Mouse (Mus musculus) ES-E14 (cell line): Measurements from ENCODE around the gene Elmod1. TPM values are rescaled to one million over a fixed set of nuclear protein-coding genes. Genes with fewer than 3 reads are reported as not detected.

Source experiments
- DNase-seq: peaks from one replicate; pipeline ENCODE4 v3.0.0-alpha.2; 2013; ENCODE audit warnings: low read depth, low spot score
- H3K27ac ChIP-seq: 2 replicates; pipeline ENCODE4 v1.5.1; 2012; ENCODE audit warnings: low read depth, mild to moderate bottlenecking, low read length, moderate library complexity, mixed read lengths; ENCODE audit not compliant: poor library complexity, insufficient read depth, severe bottlenecking
- H3K36me3 ChIP-seq: 2 replicates; pipeline ENCODE4 v1.6.1; 2012; ENCODE audit warnings: mild to moderate bottlenecking, low read length, moderate library complexity, mixed read lengths; ENCODE audit not compliant: control insufficient read depth, poor library complexity, insufficient read depth, severe bottlenecking
- H3K4me1 ChIP-seq, 2 experiments: fragments of 150-350 bp in 1 of 2; sonication (generic) in 1 of 2; 2 replicates each; pipeline ENCODE4 v1.6.1; 2012; ENCODE audit warnings: low read length in 2 of 2, mild to moderate bottlenecking in 1 of 2, mixed read lengths in 1 of 2; ENCODE audit not compliant: control insufficient read depth in 2 of 2, insufficient read depth in 2 of 2, poor library complexity in 1 of 2
- H3K4me3 ChIP-seq, 2 experiments: fragments of 150-350 bp in 1 of 2; sonication (generic) in 1 of 2; 2 replicates each; pipeline ENCODE4 v1.5.1; 2012; ENCODE audit warnings: low read length in 2 of 2, low read depth in 1 of 2, mild to moderate bottlenecking in 1 of 2, mixed read lengths in 1 of 2; ENCODE audit not compliant: insufficient read depth in 1 of 2, poor library complexity in 1 of 2, severe bottlenecking in 1 of 2
- H3K9ac ChIP-seq: 2 replicates; pipeline ENCODE4 v1.6.1; 2012; ENCODE audit warnings: low read depth, mild to moderate bottlenecking, low read length, mixed read lengths; ENCODE audit not compliant: poor library complexity, insufficient read depth, severe bottlenecking
- H3K9me3 ChIP-seq: fragments of 150-350 bp; sonication (generic); 2 replicates; pipeline ENCODE4 v1.6.1; 2012; ENCODE audit warnings: low read depth, mild to moderate bottlenecking, low read length; ENCODE audit not compliant: control insufficient read depth, insufficient read depth
- CHD2 ChIP-seq: IDR thresholded peaks from 2 replicates; pipeline ENCODE4 v1.6.1; 2014; ENCODE audit warnings: mild to moderate bottlenecking, low read depth, low read length, inconsistent platforms
- HCFC1 ChIP-seq: IDR thresholded peaks from 2 replicates; pipeline ENCODE4 v1.6.1; 2012; ENCODE audit warnings: low read length, inconsistent platforms, borderline replicate concordance; ENCODE audit not compliant: insufficient read depth
- MAFK ChIP-seq: IDR thresholded peaks from 2 replicates; pipeline ENCODE4 v1.6.1; 2014; ENCODE audit warnings: mild to moderate bottlenecking, low read depth, low read length, inconsistent platforms; ENCODE audit not compliant: insufficient read depth
- ZC3H11A ChIP-seq: IDR thresholded peaks from 2 replicates; pipeline ENCODE4 v1.6.1; 2012; ENCODE audit warnings: low read depth, mild to moderate bottlenecking, inconsistent platforms, low read length, borderline replicate concordance
- ZNF384 ChIP-seq: IDR thresholded peaks from 2 replicates; pipeline ENCODE4 v1.6.1; 2012; ENCODE audit warnings: low read depth, low read length, inconsistent platforms
- in situ Hi-C, 2 experiments: fragments of 600-800 bp; cut with MboI; formaldehyde crosslinking; loops; one replicate each; pipeline ENCODE4 v1.15.1; 2025; ENCODE audit warnings: low sequenced_read_pairs in 2 of 2, inconsistent platforms in 1 of 2; ENCODE audit not compliant: unreplicated experiment in 2 of 2
- total RNA-seq: library from RNA; depleted of rRNA; stranded (reverse); fragments of 300-350 nt; gene quantifications from 2 replicates; pipeline ENCODE4 v1.2.3, GENCODE M21; 2012

The Elmod1 gene
- total RNA-seq, 1 experiment: 0.27 TPM

- Histone ChIP-seq H3K9ac (no peak overlapping the region), H3K4me1 (no peaks in the 10 kb centered on the region), H3K36me3 (no peaks in the 10 kb centered on the region), H3K4me3 (no peak overlapping the region), H3K27ac (no peak overlapping the region), H3K9me3 (no peaks in the 10 kb centered on the region)
- TF ChIP-seq HCFC1 (no peak), ZC3H11A (0 out of 2 replicates have a peak, but pooled peaks have one; percentile 14), MAFK (no peak)
- in situ Hi-C loops: no loop called here
- peak; percentile 16 for DNase-seq
Measured at GRCm38 (mm10) chr9:53947463-53947862, 27.6 kb downstream of the Elmod1 start.

- Histone ChIP-seq H3K9ac (no peak overlapping the region), H3K27ac (no peak overlapping the region), H3K4me3 (no peak overlapping the region), H3K9me3 (no peaks in the 10 kb centered on the region), H3K4me1 (no peaks in the 10 kb centered on the region), H3K36me3 (no peaks in the 10 kb centered on the region)
- in situ Hi-C loops: no loop called here
- TF ChIP-seq MAFK (no peak), HCFC1 (no peak), ZC3H11A (no peak)
- no peak for DNase-seq
Measured at GRCm38 (mm10) chr9:53938555-53938954, 36.5 kb downstream of the Elmod1 start.

GRCm38 (mm10) chr9:53934179-53934578, 40.9 kb downstream of the Elmod1 start:
- Histone ChIP-seq H3K36me3 (no peaks in the 10 kb centered on the region), H3K9me3 (no peaks in the 10 kb centered on the region), H3K9ac (no peak overlapping the region), H3K27ac (no peak overlapping the region), H3K4me1 (no peaks in the 10 kb centered on the region), H3K4me3 (no peak overlapping the region)
- in situ Hi-C loops: no loop called here
- TF ChIP-seq HCFC1: no peak
- TF ChIP-seq CHD2: no peak
- peak; percentile 19; the same call in 1 of the 2 replicates for TF ChIP-seq ZC3H11A
- peak; percentile 35 for DNase-seq

- no peak overlapping the region for H3K27ac ChIP-seq
- in situ Hi-C loops: no loop called here
- no peak for DNase-seq
Measured at GRCm38 (mm10) chr9:53933375-53933774, 41.7 kb downstream of the Elmod1 start.

GRCm38 (mm10) chr9:53930906-53931305, 44.2 kb downstream of the Elmod1 start:
- Histone ChIP-seq H3K4me3 (no peak overlapping the region), H3K36me3 (no peaks in the 10 kb centered on the region), H3K9me3 (no peaks in the 10 kb centered on the region), H3K9ac (no peak overlapping the region), H3K27ac (no peak overlapping the region), H3K4me1 (no peaks in the 10 kb centered on the region)
- no peak for TF ChIP-seq HCFC1
- DNase-seq: no peak
- in situ Hi-C loops: no loop called here

More at GRCm38 (mm10) chr9:53933375-53933774, 41.7 kb downstream of the Elmod1 start:
- no peaks in the 10 kb centered on the region for H3K36me3 ChIP-seq
- H3K4me1 ChIP-seq: no peaks in the 10 kb centered on the region
- no peak overlapping the region for H3K4me3 ChIP-seq
- TF ChIP-seq ZNF384 (no peak), MAFK (no peak), HCFC1 (no peak), ZC3H11A (no peak), CHD2 (no peak)
- H3K9me3 ChIP-seq: no peaks in the 10 kb centered on the region
- no peak overlapping the region for H3K9ac ChIP-seq
